Mouse (Mus musculus): Measurements from ENCODE around the gene Dhx15. TPM values are rescaled to one million over a fixed set of nuclear protein-coding genes. Genes with fewer than 3 reads are reported as not detected.

Dhx15 gene
- 357 TPM for total RNA-seq (2023)

DNA sequence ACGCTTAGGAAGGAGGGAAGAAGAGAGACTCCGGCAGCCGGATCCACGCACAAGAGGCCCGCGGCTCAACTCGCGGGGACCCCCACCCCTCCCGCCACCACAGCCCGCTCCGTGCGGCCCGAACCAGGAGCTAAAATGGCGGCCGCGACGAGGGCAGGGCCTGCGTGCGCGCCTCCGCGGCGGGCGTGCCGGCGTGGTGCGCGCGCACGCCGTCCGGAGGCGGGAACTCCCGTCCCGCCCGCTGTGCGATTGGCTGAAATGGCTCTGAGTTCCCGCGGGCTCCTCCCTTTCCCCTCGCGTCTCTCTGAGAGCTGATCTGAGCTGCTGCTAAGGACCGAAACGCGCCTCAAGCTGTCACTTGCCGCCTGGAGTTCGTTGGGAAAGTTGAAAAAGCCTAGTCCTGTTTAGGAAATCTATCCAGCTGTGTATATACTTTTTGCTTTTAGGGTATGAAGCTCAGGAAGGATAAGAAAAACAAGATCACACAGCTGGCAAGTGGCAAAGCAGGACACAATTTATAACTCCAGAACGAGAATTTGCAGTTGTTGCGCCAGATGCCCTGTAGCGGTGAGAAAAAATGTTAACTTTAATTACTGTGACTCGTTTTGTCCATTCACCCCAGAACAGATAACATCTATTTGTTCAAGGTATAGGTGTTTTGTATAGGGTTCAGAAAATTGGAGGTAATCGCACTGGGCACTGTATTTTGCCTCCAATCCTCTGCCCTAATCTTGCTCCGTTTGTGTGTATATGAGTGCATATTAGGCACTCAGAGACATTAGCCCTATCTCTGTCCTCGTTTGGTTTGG is at the start of gene Dhx15:
Gene Dhx15 (minus strand): TSS at position 144 of the 809 bp plus-strand sequence.

Other genes with a start within 250 kb of the Dhx15 start
- gene Sod3, start 173.3 kb upstream of the Dhx15 start, total RNA-seq (2023), result not detected